Mouse (Mus musculus): ENCODE data around the gene Nfia. TPM values are rescaled to one million over a fixed set of nuclear protein-coding genes. Genes with fewer than 3 reads are reported as not detected.

Nfia gene
- total and polyA plus RNA-seq, 3 experiments = 0.96 to 25.1 (median 1.3) TPM

- H3K4me1 ChIP-seq (ENCODE audit: insufficient read depth, low read depth, low read length) = no peaks in the 10 kb centered on the region
- ATAC-seq (ENCODE audit: extremely low read depth, insufficient number of reproducible peaks, low FRiP score, poor library complexity, severe bottlenecking) = no peak
- no peak for DNase-seq (ENCODE audit: low spot score)
- H3K36me3 ChIP-seq (replicated peaks) = peaks cover 7% of the 10 kb centered on the region
- no peaks in the 10 kb centered on the region for H3K27me3 ChIP-seq (ENCODE audit: insufficient read depth, low read length)
- no peak for TF ChIP-seq GATA1 (IDR thresholded peaks at IDR 0.05; ENCODE audit: borderline replicate concordance, low read length)
- TF ChIP-seq CTCF (IDR thresholded peaks at IDR 0.05; ENCODE audit: low read depth, low read length) = no peak
- no peak for TF ChIP-seq POLR2AphosphoS5 (IDR thresholded peaks at IDR 0.05; ENCODE audit: insufficient replicate concordance, low read depth, low read length)
- TF ChIP-seq TAL1 (conservative IDR thresholded peaks at IDR 0.05; ENCODE audit: low read depth, low read length) = no peak
- TF ChIP-seq GATA2 (IDR thresholded peaks at IDR 0.05; ENCODE audit: borderline replicate concordance, low read depth, low read length) = no peak
- H3K9me3 ChIP-seq (replicated peaks) = peaks cover 22% of the 10 kb centered on the region
- H3K4me3 ChIP-seq (ENCODE audit: low read depth, low read length) = no peak overlapping the region
These were observed 141.8 kb downstream of the Nfia start for GRCm38 (mm10) chr4:97914348-97914747.

GRCm38 (mm10) chr4:97914761-97915160 is 142.2 kb downstream of the Nfia start:
- DNase-seq (ENCODE audit: low spot score) (no peak), ATAC-seq (ENCODE audit: extremely low read depth, insufficient number of reproducible peaks, low FRiP score, poor library complexity, severe bottlenecking) (no peak)
- Histone ChIP-seq H3K4me3 (ENCODE audit: low read depth, low read length) (no peak overlapping the region), H3K4me1 (ENCODE audit: insufficient read depth, low read depth, low read length) (no peaks in the 10 kb centered on the region), H3K27me3 (ENCODE audit: insufficient read depth, low read length) (no peaks in the 10 kb centered on the region), H3K9me3 (replicated peaks) (peaks cover 22% of the 10 kb centered on the region), H3K36me3 (replicated peaks) (peaks cover 7% of the 10 kb centered on the region)
- no peak for TF ChIP-seq POLR2AphosphoS5 (IDR thresholded peaks at IDR 0.05; ENCODE audit: insufficient replicate concordance, low read depth, low read length)
- no peak for TF ChIP-seq GATA1 (IDR thresholded peaks at IDR 0.05; ENCODE audit: borderline replicate concordance, low read length)
- TF ChIP-seq CTCF (IDR thresholded peaks at IDR 0.05; ENCODE audit: low read depth, low read length) = no peak
- TF ChIP-seq TAL1 (conservative IDR thresholded peaks at IDR 0.05; ENCODE audit: low read depth, low read length) = no peak

GRCm38 (mm10) chr4:97917568-97917967 is 145.0 kb downstream of the Nfia start:
- TF ChIP-seq GATA2 (IDR thresholded peaks at IDR 0.05; ENCODE audit: borderline replicate concordance, low read depth, low read length) (no peak), POLR2AphosphoS5 (IDR thresholded peaks at IDR 0.05; ENCODE audit: insufficient replicate concordance, low read depth, low read length) (no peak), GATA1 (IDR thresholded peaks at IDR 0.05; ENCODE audit: borderline replicate concordance, low read length) (no peak), TAL1 (conservative IDR thresholded peaks at IDR 0.05; ENCODE audit: low read depth, low read length) (no peak)
- Histone ChIP-seq H3K9me3 (replicated peaks) (peaks cover 15% of the 10 kb centered on the region), H3K4me3 (ENCODE audit: low read depth, low read length) (no peak overlapping the region), H3K4me1 (ENCODE audit: insufficient read depth, low read depth, low read length) (no peaks in the 10 kb centered on the region), H3K27me3 (ENCODE audit: insufficient read depth, low read length) (no peaks in the 10 kb centered on the region), H3K36me3 (replicated peaks) (peaks cover 2% of the 10 kb centered on the region)
- no peak for ATAC-seq (ENCODE audit: extremely low read depth, insufficient number of reproducible peaks, low FRiP score, poor library complexity, severe bottlenecking)
- DNase-seq (ENCODE audit: low spot score) = no peak

- no peak overlapping the region for H3K4me3 ChIP-seq (ENCODE audit: low read depth, low read length)
- no peaks in the 10 kb centered on the region for H3K27me3 ChIP-seq (ENCODE audit: insufficient read depth, low read length)
- ATAC-seq (ENCODE audit: extremely low read depth, insufficient number of reproducible peaks, low FRiP score, poor library complexity, severe bottlenecking) (no peak), DNase-seq (ENCODE audit: low spot score) (no peak)
- no peaks in the 10 kb centered on the region for H3K4me1 ChIP-seq (ENCODE audit: insufficient read depth, low read depth, low read length)
- TF ChIP-seq GATA1 (IDR thresholded peaks at IDR 0.05; ENCODE audit: borderline replicate concordance, low read length) = no peak
- no peak for TF ChIP-seq GATA2 (IDR thresholded peaks at IDR 0.05; ENCODE audit: borderline replicate concordance, low read depth, low read length)
- no peak for TF ChIP-seq CTCF (IDR thresholded peaks at IDR 0.05; ENCODE audit: low read depth, low read length)
- peaks cover 13% of the 10 kb centered on the region for H3K9me3 ChIP-seq (replicated peaks)
- H3K36me3 ChIP-seq (replicated peaks) = peaks cover 2% of the 10 kb centered on the region
These were observed 146.1 kb downstream of the Nfia start for GRCm38 (mm10) chr4:97918675-97919074.

- H3K9me3 ChIP-seq (replicated peaks) = peaks cover 15% of the 10 kb centered on the region
- H3K27me3 ChIP-seq (ENCODE audit: insufficient read depth, low read length) = no peaks in the 10 kb centered on the region
- no peaks in the 10 kb centered on the region for H3K36me3 ChIP-seq (replicated peaks)
- ATAC-seq (ENCODE audit: extremely low read depth, insufficient number of reproducible peaks, low FRiP score, poor library complexity, severe bottlenecking) (no peak), DNase-seq (ENCODE audit: low spot score) (no peak)
- H3K4me3 ChIP-seq (ENCODE audit: low read depth, low read length) = no peak overlapping the region
- H3K4me1 ChIP-seq (ENCODE audit: insufficient read depth, low read depth, low read length) = no peaks in the 10 kb centered on the region
- no peak for TF ChIP-seq GATA1 (IDR thresholded peaks at IDR 0.05; ENCODE audit: borderline replicate concordance, low read length)
- no peak for TF ChIP-seq TAL1 (conservative IDR thresholded peaks at IDR 0.05; ENCODE audit: low read depth, low read length)
- TF ChIP-seq POLR2AphosphoS5 (IDR thresholded peaks at IDR 0.05; ENCODE audit: insufficient replicate concordance, low read depth, low read length) = no peak
- no peak for TF ChIP-seq CTCF (IDR thresholded peaks at IDR 0.05; ENCODE audit: low read depth, low read length)
- TF ChIP-seq GATA2 (IDR thresholded peaks at IDR 0.05; ENCODE audit: borderline replicate concordance, low read depth, low read length) = no peak
These were observed 147.2 kb downstream of the Nfia start for GRCm38 (mm10) chr4:97919773-97920172.

- Histone ChIP-seq H3K4me3 (ENCODE audit: low read depth, low read length) (no peak overlapping the region), H3K9me3 (replicated peaks) (peaks cover 15% of the 10 kb centered on the region), H3K27me3 (ENCODE audit: insufficient read depth, low read length) (no peaks in the 10 kb centered on the region), H3K4me1 (ENCODE audit: insufficient read depth, low read depth, low read length) (no peaks in the 10 kb centered on the region), H3K36me3 (replicated peaks) (no peaks in the 10 kb centered on the region)
- ATAC-seq (ENCODE audit: extremely low read depth, insufficient number of reproducible peaks, low FRiP score, poor library complexity, severe bottlenecking) (no peak), DNase-seq (ENCODE audit: low spot score) (no peak)
- no peak for TF ChIP-seq CTCF (IDR thresholded peaks at IDR 0.05; ENCODE audit: low read depth, low read length)
- TF ChIP-seq GATA1 (IDR thresholded peaks at IDR 0.05; ENCODE audit: borderline replicate concordance, low read length) = no peak
- TF ChIP-seq GATA2 (IDR thresholded peaks at IDR 0.05; ENCODE audit: borderline replicate concordance, low read depth, low read length) = no peak
- TF ChIP-seq POLR2AphosphoS5 (IDR thresholded peaks at IDR 0.05; ENCODE audit: insufficient replicate concordance, low read depth, low read length) = no peak
These were observed 147.9 kb downstream of the Nfia start for GRCm38 (mm10) chr4:97920287-97921079.

All from G1E (cell line).